Mouse (Mus musculus): ENCODE measurements around the gene Dnmt1. TPM values are rescaled to one million over a fixed set of nuclear protein-coding genes. Genes with fewer than 3 reads are reported as not detected.

Gene Dnmt1
- polyA plus RNA-seq, 1 experiment from 2014 or later, result 102 TPM

GRCm38 (mm10) chr9:20975431-20976215, 15.9 kb upstream of the Dnmt1 start:
- no peaks in the 10 kb centered on the region for H3K36me3 ChIP-seq
- peak overlapping the region; percentile 89 for H3K4me2 ChIP-seq (replicated peaks)
- H3K9me3 ChIP-seq (replicated peaks), result no peaks in the 10 kb centered on the region
- peak overlapping the region; percentile 78 for H3K9ac ChIP-seq
- H3K4me3 ChIP-seq, result peak overlapping the region; percentile 78
- H3K27me3 ChIP-seq, result peaks cover 6% of the 10 kb centered on the region; the same call in 1 of the 2 replicates
- peaks cover 36% of the 10 kb centered on the region for H3K4me1 ChIP-seq
- H3K27ac ChIP-seq, result peak overlapping the region; percentile 80
- WGBS, result under 1% methylated on average over 45 of the region's 45 CpGs
- ATAC-seq (ENCODE audit: low FRiP score), result peak; percentile 33

- H3K4me2 ChIP-seq (replicated peaks), result peak overlapping the region; percentile 44
- 0 out of 2 replicates have a peak, but pooled peaks cover 2% of the 10 kb centered on the region for H3K36me3 ChIP-seq
- H3K4me3 ChIP-seq, result no peak overlapping the region
- no peak for ATAC-seq (ENCODE audit: low FRiP score)
- 0 out of 2 replicates have a peak overlapping the region, but pooled peaks have one; percentile 77 for H3K27ac ChIP-seq
- H3K27me3 ChIP-seq, result peaks cover 6% of the 10 kb centered on the region; the same call in 1 of the 2 replicates
- 59% methylated on average over 6 of the region's 6 CpGs for WGBS
- no peak overlapping the region for H3K9ac ChIP-seq
- H3K9me3 ChIP-seq (replicated peaks), result no peaks in the 10 kb centered on the region
- peaks cover 36% of the 10 kb centered on the region for H3K4me1 ChIP-seq
These were observed 14.0 kb upstream of the Dnmt1 start for GRCm38 (mm10) chr9:20973682-20974075.

- peak overlapping the region; percentile 77; the same call in 1 of the 2 replicates for H3K27ac ChIP-seq
- H3K9ac ChIP-seq, result peak overlapping the region; percentile 32; the same call in 1 of the 2 replicates
- ATAC-seq (ENCODE audit: low FRiP score), result no peak
- peaks cover 36% of the 10 kb centered on the region for H3K4me1 ChIP-seq
- H3K36me3 ChIP-seq, result peaks cover 7% of the 10 kb centered on the region
- H3K9me3 ChIP-seq (replicated peaks), result no peaks in the 10 kb centered on the region
- peaks cover 6% of the 10 kb centered on the region; the same call in 1 of the 2 replicates for H3K27me3 ChIP-seq
- WGBS, result 86% methylated on average over 4 of the region's 4 CpGs
- H3K4me2 ChIP-seq (replicated peaks), result peak overlapping the region; percentile 44
- no peak overlapping the region for H3K4me3 ChIP-seq
These were observed 13.5 kb upstream of the Dnmt1 start for GRCm38 (mm10) chr9:20973001-20973681.

- H3K4me3 ChIP-seq, result no peak overlapping the region
- 32% methylated on average over 28 of the region's 28 CpGs for WGBS
- peaks cover 36% of the 10 kb centered on the region for H3K4me1 ChIP-seq
- H3K27me3 ChIP-seq, result peaks cover 6% of the 10 kb centered on the region; the same call in 1 of the 2 replicates
- 0 out of 2 replicates have a peak, but pooled peaks have one; percentile 3 for ATAC-seq (ENCODE audit: low FRiP score)
- H3K27ac ChIP-seq, result peak overlapping the region; percentile 77
- H3K36me3 ChIP-seq, result peaks cover 15% of the 10 kb centered on the region
- H3K9ac ChIP-seq, result peak overlapping the region; percentile 32
- peak overlapping the region; percentile 44 for H3K4me2 ChIP-seq (replicated peaks)
- no peaks in the 10 kb centered on the region for H3K9me3 ChIP-seq (replicated peaks)
These were observed 12.7 kb upstream of the Dnmt1 start for GRCm38 (mm10) chr9:20972141-20972992.

- H3K4me1 ChIP-seq, result peaks cover 36% of the 10 kb centered on the region
- peak overlapping the region; percentile 77 for H3K27ac ChIP-seq
- peaks cover 20% of the 10 kb centered on the region for H3K36me3 ChIP-seq
- H3K4me3 ChIP-seq, result no peak overlapping the region
- no peaks in the 10 kb centered on the region for H3K9me3 ChIP-seq (replicated peaks)
- H3K4me2 ChIP-seq (replicated peaks), result peak overlapping the region; percentile 44
- peak overlapping the region; percentile 32; the same call in 1 of the 2 replicates for H3K9ac ChIP-seq
- WGBS, result 70% methylated on average over 7 of the region's 7 CpGs
- ATAC-seq (ENCODE audit: low FRiP score), result no peak
- peaks cover 6% of the 10 kb centered on the region; the same call in 1 of the 2 replicates for H3K27me3 ChIP-seq
These were observed 12.1 kb upstream of the Dnmt1 start for GRCm38 (mm10) chr9:20971751-20972140.

GRCm38 (mm10) chr9:20966747-20967146, 7.1 kb upstream of the Dnmt1 start:
- Histone ChIP-seq H3K4me1 (peaks cover 2% of the 10 kb centered on the region), H3K4me3 (no peak overlapping the region)
- WGBS, result 84% methylated on average over 5 of the region's 5 CpGs

GRCm38 (mm10) chr9:20966008-20966407, 6.3 kb upstream of the Dnmt1 start:
- 79% methylated on average over 3 of the region's 3 CpGs for WGBS
- Histone ChIP-seq H3K36me3 (peaks cover 28% of the 10 kb centered on the region), H3K27ac (no peak overlapping the region), H3K9me3 (replicated peaks) (no peaks in the 10 kb centered on the region), H3K4me3 (no peak overlapping the region), H3K4me2 (replicated peaks) (no peak overlapping the region), H3K4me1 (no peaks in the 10 kb centered on the region), H3K9ac (no peak overlapping the region), H3K27me3 (no peaks in the 10 kb centered on the region)
- no peak for ATAC-seq (ENCODE audit: low FRiP score)

More at GRCm38 (mm10) chr9:20966747-20967146, 7.1 kb upstream of the Dnmt1 start:
- no peaks in the 10 kb centered on the region for H3K9me3 ChIP-seq (replicated peaks)
- no peaks in the 10 kb centered on the region for H3K27me3 ChIP-seq
- no peak overlapping the region for H3K27ac ChIP-seq
- H3K36me3 ChIP-seq, result peaks cover 28% of the 10 kb centered on the region
- no peak overlapping the region for H3K9ac ChIP-seq
- H3K4me2 ChIP-seq (replicated peaks), result no peak overlapping the region
- no peak for ATAC-seq (ENCODE audit: low FRiP score)

- Histone ChIP-seq H3K4me2 (replicated peaks) (no peak overlapping the region), H3K27ac (no peak overlapping the region), H3K27me3 (no peaks in the 10 kb centered on the region), H3K4me1 (no peaks in the 10 kb centered on the region), H3K9ac (no peak overlapping the region), H3K36me3 (peaks cover 28% of the 10 kb centered on the region), H3K4me3 (no peak overlapping the region), H3K9me3 (replicated peaks) (no peaks in the 10 kb centered on the region)
- WGBS, result 80% methylated on average over 4 of the region's 4 CpGs
- no peak for ATAC-seq (ENCODE audit: low FRiP score)
These were observed 5.9 kb upstream of the Dnmt1 start for GRCm38 (mm10) chr9:20965606-20966005.

GRCm38 (mm10) chr9:20961557-20961956, 1.9 kb upstream of the Dnmt1 start:
- no peak for ATAC-seq (ENCODE audit: low FRiP score)
- Histone ChIP-seq H3K4me3 (no peak overlapping the region), H3K27ac (no peak overlapping the region), H3K4me1 (no peaks in the 10 kb centered on the region), H3K27me3 (no peaks in the 10 kb centered on the region), H3K9ac (no peak overlapping the region), H3K4me2 (replicated peaks) (no peak overlapping the region), H3K36me3 (peaks cover 6% of the 10 kb centered on the region), H3K9me3 (replicated peaks) (no peaks in the 10 kb centered on the region)
- 76% methylated on average over 9 of the region's 9 CpGs for WGBS

GRCm38 (mm10) chr9:20956989-20957388, 2.7 kb downstream of the Dnmt1 start:
- WGBS, result 81% methylated on average over 3 of the region's 3 CpGs
- no peaks in the 10 kb centered on the region for H3K4me1 ChIP-seq
- no peak overlapping the region for H3K4me3 ChIP-seq
- no peak overlapping the region for H3K27ac ChIP-seq
- no peaks in the 10 kb centered on the region for H3K36me3 ChIP-seq
- no peaks in the 10 kb centered on the region for H3K9me3 ChIP-seq (replicated peaks)
- no peak for ATAC-seq (ENCODE audit: low FRiP score)
- no peaks in the 10 kb centered on the region for H3K27me3 ChIP-seq
- H3K9ac ChIP-seq, result no peak overlapping the region
- no peak overlapping the region for H3K4me2 ChIP-seq (replicated peaks)

- Histone ChIP-seq H3K4me1 (peaks cover 17% of the 10 kb centered on the region), H3K4me2 (replicated peaks) (peak overlapping the region; percentile 92), H3K9ac (peak overlapping the region; percentile 87), H3K4me3 (peak overlapping the region; percentile 92), H3K36me3 (no peaks in the 10 kb centered on the region), H3K27ac (peak overlapping the region; percentile 92), H3K27me3 (no peaks in the 10 kb centered on the region), H3K9me3 (replicated peaks) (no peaks in the 10 kb centered on the region)
- under 1% methylated on average over 51 of the region's 51 CpGs for WGBS
- ATAC-seq (ENCODE audit: low FRiP score), result peak; percentile 95
These were observed 7.0 kb downstream of the Dnmt1 start for GRCm38 (mm10) chr9:20952520-20953227.

Measured in hindbrain, embryonic 12.5 days (tissue).